Mouse (Mus musculus): ENCODE data around the gene Gm44502. TPM values are rescaled to one million over a fixed set of nuclear protein-coding genes. Genes with fewer than 3 reads are reported as not detected.

The Gm44502 gene
- total and polyA plus RNA-seq, 3 experiments, result not detected

DNA sequence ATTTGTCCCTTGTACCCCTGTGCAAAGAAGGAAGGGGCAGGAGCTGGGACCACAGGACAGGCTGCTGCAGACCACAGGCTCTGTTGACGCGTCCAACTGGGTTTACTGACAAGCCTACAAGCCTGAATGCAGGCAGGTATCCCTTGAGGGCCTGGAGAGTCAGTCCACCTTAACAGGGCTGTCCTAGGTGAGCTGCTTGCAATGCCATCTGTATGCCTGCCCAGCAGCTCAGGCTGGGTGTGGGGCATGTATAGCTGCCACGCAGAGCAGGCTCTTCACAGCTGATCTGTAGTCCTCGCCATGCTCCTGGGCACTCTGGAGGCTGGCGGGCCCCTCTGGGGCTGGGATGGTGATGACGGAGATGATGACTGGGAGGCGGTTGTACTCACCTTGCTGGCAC, 44.9 kb downstream of the Gm44502 start, which contains the start of gene Klhdc7b:
Klhdc7b (plus strand) TSS at position 301 of the 400 bp plus-strand sequence.
- Histone ChIP-seq H3K9me3 (replicated peaks; ENCODE audit: insufficient read depth, low read length) (no peaks in the 10 kb centered on the region), H3K4me1 (ENCODE audit: control insufficient read depth in 1 of 2, insufficient read depth in 2 of 2, low read length in 2 of 2) (0 out of 4 replicates have a peak, but pooled peaks cover 0 to 3% of the 10 kb centered on the region in 2 experiments), H3K27ac (ENCODE audit: control insufficient read depth, low read depth, low read length) (no peak within 1 kb of the TSS), H3K36me3 (ENCODE audit: control insufficient read depth in 1 of 2, insufficient read depth in 2 of 2, low read length in 2 of 2) (peaks cover 0 to 5% of the 10 kb centered on the region in 2 experiments; a peak in 2 of 4 replicates), H3K9ac (ENCODE audit: control insufficient read depth, low read depth, low read length, poor library complexity, severe bottlenecking) (no peak within 1 kb of the TSS), H3K4me3 (ENCODE audit: control insufficient read depth in 1 of 2, insufficient read depth in 1 of 2, low read depth in 2 of 2, low read length in 2 of 2) (no peak within 1 kb of the TSS), H3K79me2 (ENCODE audit: control insufficient read depth, insufficient read depth, low read length, poor library complexity) (no peaks in the 10 kb centered on the region), H3K27me3 (ENCODE audit: control insufficient read depth in 1 of 2, insufficient read depth in 2 of 2, low read length in 2 of 2) (no peaks in the 10 kb centered on the region)
- no peak for TF ChIP-seq SIN3A (IDR thresholded peaks at IDR 0.05; ENCODE audit: low read length)
- no peak for TF ChIP-seq MYB (IDR thresholded peaks at IDR 0.05; ENCODE audit: low read depth, low read length)
- no peak for TF ChIP-seq JUND (IDR thresholded peaks at IDR 0.05; ENCODE audit: low read depth, low read length)
- no peak for DNase-seq (ENCODE audit: low read depth, low spot score)

DNA sequence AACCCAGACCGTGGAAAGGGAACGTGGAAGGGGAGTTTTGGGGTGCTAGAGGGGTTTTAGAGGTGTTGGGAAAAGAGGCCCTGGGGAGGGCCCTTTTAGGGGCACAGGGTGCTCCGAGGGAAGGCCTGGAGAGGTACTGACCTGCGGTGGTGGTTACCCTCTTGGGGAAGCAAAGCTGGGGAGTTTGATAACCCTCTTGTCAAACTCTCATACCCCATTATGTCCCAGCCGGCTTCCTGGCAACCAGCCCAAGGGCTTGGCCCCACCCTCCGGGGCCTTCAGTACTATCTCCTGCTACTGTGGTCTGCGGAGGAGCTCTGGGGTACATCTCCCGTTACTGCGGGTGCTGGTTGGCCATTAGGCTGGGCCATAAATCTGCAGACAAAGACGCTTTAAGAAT, 50.1 kb downstream of the Gm44502 start:
- Histone ChIP-seq H3K27me3 (ENCODE audit: control insufficient read depth in 1 of 2, insufficient read depth in 2 of 2, low read length in 2 of 2) (no peaks in the 10 kb centered on the region), H3K36me3 (ENCODE audit: control insufficient read depth in 1 of 2, insufficient read depth in 2 of 2, low read length in 2 of 2) (peaks cover 0 to 8% of the 10 kb centered on the region in 2 experiments; a peak in 2 of 4 replicates), H3K27ac (ENCODE audit: control insufficient read depth, low read depth, low read length) (no peak overlapping the region), H3K4me1 (ENCODE audit: control insufficient read depth in 1 of 2, insufficient read depth in 2 of 2, low read length in 2 of 2) (peaks cover 0 to 8% of the 10 kb centered on the region in 2 experiments; a peak in 1 of 4 replicates), H3K9ac (ENCODE audit: control insufficient read depth, low read depth, low read length, poor library complexity, severe bottlenecking) (no peak overlapping the region), H3K4me3 (ENCODE audit: control insufficient read depth in 1 of 2, insufficient read depth in 1 of 2, low read depth in 2 of 2, low read length in 2 of 2) (no peak overlapping the region), H3K79me2 (ENCODE audit: control insufficient read depth, insufficient read depth, low read length, poor library complexity) (no peaks in the 10 kb centered on the region), H3K9me3 (replicated peaks; ENCODE audit: insufficient read depth, low read length) (no peaks in the 10 kb centered on the region)
- TF ChIP-seq NELFE (IDR thresholded peaks at IDR 0.05; ENCODE audit: low read depth, low read length) (no peak), E2F4 (IDR thresholded peaks at IDR 0.05; ENCODE audit: borderline replicate concordance, low read depth, low read length) (no peak), TAL1 (IDR thresholded peaks at IDR 0.05; ENCODE audit: low read length) (peak; percentile 66), EP300 (IDR thresholded peaks at IDR 0.05; ENCODE audit: low read depth in 1 of 2, low read length in 2 of 2) (peak; percentile 42 to 47; a peak in 2 of 4 replicates), ZKSCAN1 (IDR thresholded peaks at IDR 0.05; ENCODE audit: low read depth, low read length) (no peak), TCF12 (IDR thresholded peaks at IDR 0.05; ENCODE audit: low read depth, low read length) (peak; percentile 48), MAZ (IDR thresholded peaks at IDR 0.05; ENCODE audit: low read depth, low read length) (no peak), GABPA (IDR thresholded peaks at IDR 0.05; ENCODE audit: low read depth, low read length) (no peak), MAX (IDR thresholded peaks at IDR 0.05; ENCODE audit: low read length) (no peak), GATA1 (IDR thresholded peaks at IDR 0.05; ENCODE audit: low read depth, low read length) (peak; percentile 28; the same call in 1 of the 2 replicates), SIN3A (IDR thresholded peaks at IDR 0.05; ENCODE audit: low read length) (peak; percentile 38; the same call in 1 of the 2 replicates), BHLHE40 (IDR thresholded peaks at IDR 0.05; ENCODE audit: borderline replicate concordance, low read depth, low read length) (no peak), RCOR1 (IDR thresholded peaks at IDR 0.05; ENCODE audit: low read depth, low read length) (no peak), USF1 (IDR thresholded peaks at IDR 0.05; ENCODE audit: low read depth, low read length) (no peak)
- peak; percentile 86 for DNase-seq (ENCODE audit: low read depth, low spot score)
